Mouse (Mus musculus): ENCODE data around the gene Synj1.

- TF ChIP-seq POLR2A (IDR thresholded peaks at IDR 0.05; ENCODE audit: low read depth, low read length): no peak
- no peak for TF ChIP-seq MEF2A (IDR thresholded peaks at IDR 0.05; ENCODE audit: borderline replicate concordance, low read depth, low read length)
- no peak for TF ChIP-seq ZKSCAN1 (IDR thresholded peaks at IDR 0.05; ENCODE audit: borderline replicate concordance, low read depth, low read length)
- no peak for TF ChIP-seq RAD21 (IDR thresholded peaks at IDR 0.05; ENCODE audit: low read depth, low read length)
- no peak for TF ChIP-seq E2F4 (IDR thresholded peaks at IDR 0.05; ENCODE audit: insufficient replicate concordance, low read depth, low read length)
- TF ChIP-seq MAZ (IDR thresholded peaks at IDR 0.05; ENCODE audit: low read depth, low read length): no peak
- TF ChIP-seq MAX (IDR thresholded peaks at IDR 0.05; ENCODE audit: low read length): no peak
- TF ChIP-seq SMC3 (IDR thresholded peaks at IDR 0.05; ENCODE audit: low read depth, low read length): no peak
Measured at GRCm38 (mm10) chr16:90995023-90995422, 16.1 kb downstream of the Synj1 start.
